Mouse (Mus musculus): ENCODE data around the gene Sparc.

GRCm38 (mm10) chr11:55424746-55425360 is 1.9 kb upstream of the Sparc start:
- TF ChIP-seq POLR2A (IDR thresholded peaks at IDR 0.05; ENCODE audit: borderline replicate concordance, extremely low read depth, low read depth, low read length) (no peak), CTCF (IDR thresholded peaks at IDR 0.05; ENCODE audit: insufficient read depth, low read length) (no peak)

Data from lung, adult 2 months (tissue).